Mouse (Mus musculus) B cell, adult 2 months (primary cell): ENCODE data around the gene Phxr2.

Experiments
- DNase-seq, 2 experiments: peaks; one replicate each; pipeline ENCODE4 v3.0.0; 2022

Phxr2 gene

DNA sequence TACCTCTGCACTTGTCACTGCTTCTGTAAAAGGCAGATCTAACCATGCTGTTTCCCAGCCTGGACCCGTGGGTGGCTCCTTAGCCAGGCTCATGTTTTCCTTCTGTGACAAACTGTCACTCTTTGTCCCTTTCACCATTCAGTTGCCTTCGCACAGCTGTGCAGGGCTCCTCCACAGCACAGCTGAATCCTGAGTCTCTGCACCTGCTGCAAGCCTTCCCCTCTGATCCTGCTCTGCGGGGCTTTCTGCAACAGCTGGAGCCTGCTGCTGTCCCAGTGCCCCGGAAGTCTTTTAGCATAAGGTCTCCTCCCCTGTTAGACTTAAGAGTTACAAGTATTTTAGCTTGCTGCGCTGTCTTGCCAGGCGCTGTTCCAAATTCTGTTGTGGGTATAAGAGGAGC, 6.1 kb upstream of the Phxr2 start:
- no peak for DNase-seq

DNA sequence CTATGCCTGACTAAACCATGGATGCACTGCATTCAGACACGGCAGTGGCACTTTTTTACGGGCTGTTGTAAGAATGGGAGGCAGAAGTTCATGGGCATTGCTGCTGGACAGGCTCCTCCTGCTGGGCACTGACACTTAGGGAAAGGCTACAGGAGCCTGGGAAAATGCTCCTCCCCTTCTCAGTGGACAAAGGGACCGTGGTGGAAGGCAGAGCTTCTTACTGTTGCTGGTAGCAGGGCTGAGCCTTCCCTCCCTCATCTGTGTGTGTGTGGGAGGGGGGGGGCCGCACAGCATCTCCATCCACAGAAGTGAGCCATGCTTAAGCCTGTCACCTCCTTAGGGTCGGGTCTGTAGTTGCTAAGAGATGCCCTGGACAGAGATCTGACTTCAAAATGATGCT, 5.2 kb upstream of the Phxr2 start:
- DNase-seq = no peak

DNA sequence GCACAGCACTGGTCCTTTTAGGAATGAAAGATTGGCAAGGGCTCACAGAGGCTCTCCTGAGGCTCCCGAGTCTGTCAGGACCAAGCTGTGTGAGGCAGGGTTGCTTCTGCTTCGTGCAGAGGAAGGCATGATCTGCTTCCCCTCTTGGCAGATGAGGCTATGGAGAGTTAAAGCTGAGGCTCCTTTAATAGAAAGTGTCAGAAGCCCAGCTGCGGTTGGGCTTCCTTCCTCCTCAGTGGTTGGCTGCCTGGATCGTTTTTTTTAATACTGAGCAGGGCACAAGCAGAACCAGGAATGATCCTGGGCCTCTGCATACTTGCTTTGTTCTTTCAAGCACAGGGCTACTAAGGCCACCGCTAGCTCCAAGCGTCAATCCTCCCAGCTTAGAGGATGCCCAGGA, 4.5 kb upstream of the Phxr2 start:
- peak; percentile 34 to 51 for DNase-seq

DNA sequence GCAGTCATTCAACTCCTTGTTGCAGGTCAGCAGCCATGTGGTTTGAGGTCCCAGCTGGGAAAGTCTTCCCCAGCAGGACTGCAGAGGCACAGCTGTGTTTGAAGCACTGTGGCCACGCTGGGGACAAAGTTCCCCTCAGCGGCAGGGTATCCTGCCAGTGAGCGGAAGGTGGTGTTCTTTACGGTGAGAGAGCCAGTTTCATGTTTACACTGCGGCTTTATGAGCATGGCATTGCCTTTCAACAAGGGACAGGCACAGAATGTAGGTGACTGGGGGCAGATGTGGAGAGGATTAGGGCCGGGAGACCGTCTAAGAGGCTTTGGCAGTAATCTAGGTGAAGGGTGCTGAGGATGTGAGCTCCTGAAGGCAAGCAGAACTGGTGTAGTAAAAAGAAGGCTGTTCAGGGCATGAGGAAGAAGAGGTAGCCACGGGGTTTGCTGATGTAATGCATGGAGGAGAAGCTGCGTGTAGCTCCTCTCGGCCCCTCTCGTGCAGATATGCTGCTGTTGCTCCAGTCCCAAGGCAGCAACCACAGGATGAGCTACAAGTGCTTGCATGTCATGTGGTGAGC, 1.7 kb upstream of the Phxr2 start:
- DNase-seq = peak; percentile 66 to 71

DNA sequence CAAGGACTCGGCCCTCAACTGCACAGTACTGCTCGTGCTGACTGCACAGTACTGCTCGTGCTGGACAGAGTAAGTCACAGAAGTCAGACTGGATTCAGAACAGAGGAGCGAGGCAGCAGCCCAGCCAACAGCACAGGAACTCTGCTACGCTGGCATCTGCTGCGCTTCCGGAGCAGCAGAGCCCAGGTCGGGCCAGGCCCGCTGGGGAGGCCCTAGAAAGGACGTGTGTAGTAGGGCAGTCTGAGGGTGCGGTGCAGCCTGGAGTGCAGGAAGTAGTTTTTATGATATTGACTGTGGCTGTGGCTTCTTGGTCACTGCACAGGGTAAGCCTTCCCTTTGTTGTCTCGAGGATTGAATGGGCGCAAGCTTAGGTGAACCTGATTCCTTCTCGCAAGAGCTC, 829 bp upstream of the Phxr2 start:
- DNase-seq = peak; percentile 81 to 82

DNA sequence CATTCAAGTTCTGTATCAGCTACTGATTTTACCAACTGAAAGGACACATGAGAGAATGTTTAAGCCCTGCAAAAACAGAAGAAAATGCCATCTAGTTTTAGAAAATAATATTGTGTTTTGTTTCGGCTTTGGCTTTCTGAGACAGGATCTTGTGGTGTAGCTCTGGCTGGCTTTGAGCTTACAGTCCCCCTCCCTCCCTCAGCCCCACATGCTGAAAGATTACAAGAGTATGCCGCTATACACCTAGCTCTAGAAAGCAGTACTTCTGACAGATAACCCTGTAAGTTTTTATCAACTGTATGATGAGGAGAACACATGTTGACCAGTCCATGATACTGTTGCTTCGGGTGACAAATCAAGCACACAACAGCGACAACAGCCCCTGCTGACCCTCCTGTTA, 6.7 kb downstream of the Phxr2 start:
- DNase-seq = no peak

DNA sequence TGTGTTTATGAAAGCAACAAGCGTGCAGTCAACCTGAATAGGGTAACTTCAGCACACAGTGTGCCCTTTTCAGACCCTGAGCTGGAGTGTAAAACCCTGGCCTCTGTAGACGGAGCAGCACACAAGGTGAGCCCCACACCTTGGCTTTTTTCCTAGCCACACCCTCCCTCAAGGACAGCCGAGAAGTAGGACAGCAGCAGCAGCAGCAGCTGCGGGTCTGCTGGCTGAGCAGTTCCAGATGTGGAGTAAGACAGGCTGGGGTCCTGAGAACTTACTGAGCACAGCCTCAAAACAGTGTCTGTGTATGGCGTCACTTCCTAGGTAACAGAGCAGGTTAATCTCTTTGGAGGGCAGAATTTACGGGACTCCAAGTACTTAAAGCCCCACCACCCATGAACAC, 7.4 kb downstream of the Phxr2 start:
- no peak for DNase-seq

DNA sequence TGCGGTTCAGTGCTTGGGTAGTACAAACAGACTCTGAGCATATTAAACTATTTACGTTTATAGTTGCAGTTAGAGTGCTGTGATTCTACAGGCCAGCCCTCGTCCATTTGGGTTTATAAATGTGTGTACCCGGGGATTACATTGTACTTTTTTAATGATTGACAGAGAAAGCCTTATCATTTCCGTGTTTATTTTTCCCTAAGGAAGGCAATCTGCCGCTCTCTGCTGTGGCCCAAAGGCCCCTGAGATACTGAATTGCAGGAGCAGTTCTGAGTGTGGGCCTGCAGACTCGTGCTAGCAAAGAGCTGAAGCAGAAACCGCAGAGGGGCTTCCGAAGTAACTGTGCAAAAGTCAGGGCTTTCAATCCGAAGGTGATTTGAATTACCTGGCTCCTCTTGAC, 8.2 kb downstream of the Phxr2 start:
- DNase-seq = no peak

DNA sequence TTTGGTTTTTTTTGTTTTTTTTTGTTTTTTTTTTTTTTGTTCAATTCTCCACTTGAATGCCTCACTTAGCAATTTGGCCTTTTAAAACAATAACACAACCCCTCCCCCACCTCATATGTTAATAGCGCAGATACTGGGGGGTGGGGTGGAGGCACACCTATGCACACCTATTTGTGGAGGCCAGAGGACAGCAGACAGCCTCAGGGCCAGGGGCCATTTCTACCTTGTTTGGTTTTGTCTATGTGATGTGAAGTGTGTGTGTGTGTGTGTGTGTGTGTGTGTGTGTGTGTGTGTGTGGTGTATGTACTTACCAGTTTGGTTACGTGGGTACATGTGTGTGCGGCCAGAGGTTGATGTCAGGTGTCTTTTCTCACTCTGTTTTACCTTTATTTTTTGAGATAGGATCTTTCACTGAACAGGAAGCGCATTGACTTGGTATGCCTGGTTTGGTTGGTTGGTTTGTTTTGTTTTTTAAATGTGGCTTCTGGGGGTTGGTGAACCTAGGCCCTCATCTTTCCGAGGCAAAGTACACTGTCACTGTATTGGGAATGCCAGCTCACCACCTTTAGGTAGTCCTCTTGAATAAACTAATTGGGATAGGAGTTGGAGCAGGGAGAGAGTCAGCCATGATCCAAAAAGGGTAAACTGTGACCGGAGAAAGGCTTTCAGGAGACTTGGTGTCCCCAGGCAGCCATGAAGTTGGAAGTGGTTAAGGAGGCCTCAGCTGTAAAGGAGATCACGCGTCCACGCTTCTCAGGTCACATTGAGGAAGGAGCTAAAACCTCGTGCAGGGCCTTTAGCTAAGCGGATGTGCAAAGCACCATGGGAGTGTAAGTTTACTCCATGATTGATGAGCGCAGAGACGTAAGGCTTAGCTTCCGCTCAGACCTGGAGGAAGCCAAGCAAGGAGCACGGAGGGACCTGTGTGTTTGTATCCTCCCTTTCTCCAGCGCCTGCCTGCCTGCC, 9.2 kb downstream of the Phxr2 start:
- DNase-seq = no peak

DNA sequence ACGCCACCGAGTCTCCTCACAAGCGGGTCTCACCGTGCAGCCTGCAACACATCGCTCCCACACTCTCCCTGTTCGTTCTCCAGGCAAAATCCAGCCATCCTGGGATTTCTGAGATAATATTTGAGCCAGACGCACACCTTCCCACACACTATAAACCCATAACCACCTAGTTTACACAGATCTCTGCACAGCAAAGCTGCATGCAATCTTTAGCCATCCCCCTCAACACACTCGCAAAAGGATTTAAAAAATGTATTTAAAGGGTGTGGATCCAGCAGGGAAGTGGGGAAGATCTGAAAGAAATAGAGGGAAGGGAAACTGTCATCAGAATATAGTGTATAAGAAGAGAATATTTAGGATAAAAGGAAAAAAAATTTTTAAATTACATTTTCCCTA, 9.9 kb downstream of the Phxr2 start:
- no peak for DNase-seq

DNA sequence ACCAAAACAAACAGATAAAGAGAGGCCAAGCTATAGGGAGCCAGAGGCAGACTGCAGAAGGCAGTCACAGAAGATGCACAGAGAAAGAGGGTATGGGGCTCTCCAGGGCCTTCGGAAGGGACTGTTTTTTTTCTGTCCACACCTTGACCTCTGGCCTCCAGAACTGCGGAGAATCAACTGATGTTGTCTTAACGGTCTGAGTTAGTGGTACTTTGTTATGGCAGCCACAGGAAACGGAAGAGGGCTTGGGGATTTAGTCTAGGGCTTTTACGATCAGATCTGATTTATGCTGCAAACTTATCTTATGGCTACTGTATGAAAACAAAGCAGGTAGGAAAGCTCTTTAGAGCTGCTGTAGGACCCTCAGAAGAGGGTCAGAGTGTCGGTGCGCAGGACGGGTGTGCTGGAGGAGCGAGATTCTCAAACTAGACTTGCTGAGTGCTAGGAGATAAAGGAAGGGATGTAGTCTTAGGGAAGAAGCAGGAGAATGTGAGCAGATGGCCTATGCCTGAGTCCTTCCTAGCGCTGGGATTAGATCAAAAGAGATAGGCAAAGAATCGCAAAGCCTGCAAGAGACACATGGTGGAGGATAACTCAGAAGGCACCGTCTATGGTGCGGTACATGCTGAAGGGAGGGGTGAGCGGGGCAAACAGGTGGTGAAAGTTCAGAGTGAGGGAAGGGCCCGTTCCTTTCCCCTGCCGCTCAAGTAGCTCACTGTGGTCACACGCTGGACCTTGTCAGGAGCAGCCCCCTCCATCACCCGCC, 10.5 kb downstream of the Phxr2 start:
- no peak for DNase-seq

DNA sequence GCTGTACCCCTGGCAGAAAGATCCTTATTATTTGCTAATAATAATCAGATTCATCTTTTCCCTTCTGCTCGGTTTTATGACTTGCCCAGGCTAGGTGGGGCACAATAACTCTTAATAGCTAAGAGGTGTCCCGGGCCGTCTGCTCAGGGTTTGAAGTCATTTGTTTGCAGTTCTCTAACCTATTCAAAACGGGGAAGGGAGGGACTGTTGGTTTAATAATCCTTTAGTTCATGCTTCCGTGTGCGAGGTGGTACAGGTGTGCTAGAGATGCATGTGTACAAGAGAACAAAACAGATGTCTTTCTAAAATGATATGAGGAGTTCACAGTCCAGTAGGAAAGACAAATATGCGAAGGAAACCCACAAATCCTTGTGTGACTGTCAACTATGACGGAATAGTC, 11.8 kb downstream of the Phxr2 start:
- no peak for DNase-seq

DNA sequence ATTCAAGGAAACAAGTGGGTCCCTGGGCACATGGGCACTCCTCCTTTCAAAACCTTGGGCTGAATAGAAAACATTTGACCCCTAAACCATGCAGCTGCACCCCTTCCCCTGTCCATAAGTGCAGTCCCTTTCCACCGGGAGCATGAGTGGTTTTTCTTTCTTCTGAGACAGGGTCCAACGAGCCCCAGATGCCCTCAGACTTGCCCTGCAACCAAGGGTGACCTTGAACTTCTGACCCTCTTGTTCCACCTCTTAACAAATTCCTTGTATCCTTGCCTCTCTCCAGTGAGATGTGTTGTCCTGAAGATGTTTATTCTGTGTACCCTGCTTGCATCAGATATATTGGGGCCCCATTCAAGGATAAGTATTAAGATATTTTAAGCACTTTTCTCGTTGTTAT, 12.6 kb downstream of the Phxr2 start:
- no peak for DNase-seq

DNA sequence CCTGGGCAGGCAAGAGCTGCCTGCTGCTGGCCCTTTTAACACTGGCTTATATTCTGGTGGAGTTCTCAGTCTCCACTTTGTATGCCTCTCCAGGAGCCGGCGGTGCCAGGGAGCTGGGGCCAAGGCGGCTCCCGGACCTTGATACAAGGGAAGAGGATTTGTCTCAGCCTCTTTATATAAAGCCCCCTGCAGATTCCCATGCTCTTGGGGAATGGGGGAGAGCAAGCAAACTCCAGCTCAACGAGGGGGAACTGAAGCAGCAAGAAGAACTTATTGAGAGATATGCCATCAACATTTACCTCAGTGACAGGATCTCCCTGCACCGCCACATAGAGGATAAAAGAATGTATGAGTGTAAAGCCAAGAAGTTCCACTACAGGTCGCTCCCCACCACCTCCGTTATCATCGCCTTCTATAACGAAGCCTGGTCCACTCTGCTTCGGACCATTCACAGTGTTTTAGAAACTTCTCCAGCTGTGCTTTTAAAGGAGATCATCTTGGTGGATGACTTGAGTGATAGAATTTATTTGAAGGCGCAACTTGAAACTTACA, 17.6 kb downstream of the Phxr2 start:
- DNase-seq = no peak

DNA sequence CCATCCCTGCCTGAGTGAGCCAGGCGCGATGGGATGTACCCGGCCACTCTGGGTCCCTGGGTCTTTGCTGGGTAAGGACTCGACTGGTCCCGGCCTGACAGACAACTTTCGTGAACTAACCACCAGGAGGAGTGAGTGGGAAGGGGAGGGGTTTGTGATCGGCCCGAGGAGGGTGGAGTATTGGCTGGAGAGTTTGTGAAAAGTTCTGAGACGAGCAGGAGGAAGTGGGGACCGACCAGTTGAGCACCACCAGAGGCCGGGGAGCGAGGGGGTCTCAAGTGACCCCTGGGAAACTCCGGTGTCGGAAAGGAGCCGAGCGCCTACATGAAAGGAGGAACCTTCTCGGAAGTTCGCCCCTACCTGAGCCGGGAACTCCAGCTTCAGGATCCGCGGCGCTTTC, 18.2 kb downstream of the Phxr2 start, which contains the start of gene Galnt4:
TSS of gene Galnt4 (plus strand) at position 196 of the 400 bp plus-strand sequence.
- peak; percentile 86 to 87 for DNase-seq

DNA sequence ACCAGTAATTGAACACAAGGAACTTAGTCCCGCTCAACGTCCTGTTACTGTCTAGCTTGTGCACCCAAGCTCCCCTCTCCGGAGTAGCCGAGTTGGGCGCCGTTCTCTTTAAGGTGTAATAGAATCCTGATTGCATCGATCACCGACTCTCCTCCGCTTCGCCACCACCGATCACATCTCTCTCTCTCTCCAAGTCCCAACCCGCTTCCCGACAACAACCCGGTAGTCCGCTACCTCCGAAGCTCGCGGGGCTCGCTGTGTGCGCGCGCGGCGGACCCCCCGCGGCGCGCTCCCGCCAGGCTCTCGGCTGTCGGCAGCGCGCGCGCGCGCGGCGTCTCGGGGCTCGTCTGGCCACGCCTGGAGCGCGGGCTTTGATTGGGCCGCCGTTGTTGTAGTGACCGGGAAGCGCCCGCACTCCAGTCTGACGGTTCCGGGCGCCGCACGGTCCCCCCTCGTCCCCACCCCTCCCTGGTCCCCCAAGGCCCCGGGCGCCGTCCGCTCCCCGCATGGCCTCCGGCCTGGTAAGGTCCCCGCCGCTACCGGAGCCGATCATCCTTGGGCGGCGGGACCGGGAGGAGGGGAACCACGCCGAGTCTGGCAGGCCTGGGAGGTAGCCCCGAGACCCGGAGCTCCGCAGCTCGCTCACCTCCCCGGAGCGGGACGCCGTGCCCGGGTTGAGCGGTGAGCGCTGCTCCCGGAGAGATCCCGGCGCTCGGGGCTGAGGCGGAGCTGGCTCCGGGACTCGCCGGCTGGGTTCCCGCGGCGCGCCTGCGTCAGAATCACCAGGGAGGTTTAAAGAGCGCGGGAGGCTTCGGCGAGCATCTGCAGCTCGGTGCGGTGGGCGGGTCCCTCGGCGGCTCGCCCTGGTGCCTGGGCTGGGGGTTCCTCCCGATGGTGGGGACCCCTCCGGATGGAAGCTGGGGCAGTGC, 19.2 kb downstream of the Phxr2 start, which contains the start of gene Poc1b:
TSS of gene Poc1b (plus strand) at position 334 of the 929 bp plus-strand sequence.
- DNase-seq = peak; percentile 78 to 83

DNA sequence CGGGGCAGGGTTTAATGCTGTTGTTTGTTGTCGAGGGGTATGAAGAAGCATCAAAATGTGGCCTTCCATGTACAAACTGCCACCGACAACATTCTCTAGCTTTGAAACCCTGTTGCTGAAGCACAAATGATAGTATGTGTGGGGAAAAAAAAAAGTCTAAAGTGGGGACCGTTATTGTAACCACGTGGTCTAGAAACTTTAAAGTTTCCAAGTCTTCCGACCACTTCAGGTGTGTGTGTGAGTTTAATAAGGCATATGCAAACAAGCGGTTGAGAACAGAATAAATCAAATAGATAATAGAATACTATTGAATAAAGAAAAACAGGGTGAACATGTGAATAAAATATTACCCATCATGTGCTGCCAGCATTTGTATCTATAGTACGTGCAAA, 19.8 kb downstream of the Phxr2 start:
- DNase-seq = no peak

DNA sequence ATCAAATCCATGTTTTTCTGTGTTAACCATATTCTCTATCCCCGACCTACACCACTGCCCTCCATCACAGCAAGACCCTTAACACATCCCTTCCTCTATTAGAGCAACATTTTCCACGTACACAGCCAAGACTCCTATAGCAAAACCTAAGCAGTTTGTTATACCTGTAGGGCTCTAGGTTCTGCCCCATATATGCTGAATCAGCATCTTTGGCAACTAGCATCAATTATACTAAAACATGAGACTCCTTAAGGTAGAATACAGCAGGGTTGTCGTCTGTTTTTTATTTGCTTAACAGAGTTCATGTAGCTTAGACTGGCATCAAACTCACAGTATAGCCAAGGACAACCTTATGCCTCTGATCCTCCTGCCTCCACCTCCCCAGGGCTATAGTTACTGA, 20.6 kb downstream of the Phxr2 start:
- DNase-seq = no peak

DNA sequence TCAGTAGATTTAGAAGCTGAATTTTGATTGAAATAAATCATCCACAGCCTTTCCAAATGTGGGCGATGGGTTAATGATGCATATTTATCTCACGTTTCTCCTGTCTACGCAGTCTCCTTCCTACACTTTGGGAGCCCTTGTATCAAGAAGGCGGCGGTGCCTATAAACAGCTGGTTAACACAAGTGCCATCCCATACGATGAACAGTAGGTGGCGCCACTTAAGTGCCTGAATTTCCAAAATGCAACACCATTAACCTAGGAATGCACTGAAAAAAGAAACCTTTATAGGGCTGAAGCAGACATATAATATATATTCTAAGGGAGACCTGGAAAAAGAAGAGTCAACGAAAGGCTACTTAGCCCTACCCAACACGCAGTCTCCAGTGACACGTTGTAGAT, 28.8 kb downstream of the Phxr2 start:
- DNase-seq = peak; percentile 73 to 74

DNA sequence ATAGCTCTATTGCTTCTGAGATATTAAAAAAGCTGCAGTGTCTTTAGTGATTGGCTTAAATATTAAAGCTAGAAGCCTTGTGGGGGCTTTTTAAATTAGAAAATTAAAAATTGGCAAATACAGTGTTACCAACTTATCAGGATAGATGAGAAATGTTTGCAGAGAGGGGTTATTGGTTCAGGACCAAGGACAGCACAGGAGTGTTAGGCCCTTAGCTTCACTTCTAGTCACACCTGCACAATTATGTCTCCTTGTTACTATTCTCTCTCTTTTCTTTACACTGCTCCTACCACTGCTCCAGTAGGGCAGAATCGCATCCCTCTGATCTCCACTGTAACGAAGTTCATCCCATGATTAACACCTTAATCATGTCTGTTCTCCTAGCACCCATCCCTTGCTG, 31.0 kb downstream of the Phxr2 start:
- DNase-seq = no peak

DNA sequence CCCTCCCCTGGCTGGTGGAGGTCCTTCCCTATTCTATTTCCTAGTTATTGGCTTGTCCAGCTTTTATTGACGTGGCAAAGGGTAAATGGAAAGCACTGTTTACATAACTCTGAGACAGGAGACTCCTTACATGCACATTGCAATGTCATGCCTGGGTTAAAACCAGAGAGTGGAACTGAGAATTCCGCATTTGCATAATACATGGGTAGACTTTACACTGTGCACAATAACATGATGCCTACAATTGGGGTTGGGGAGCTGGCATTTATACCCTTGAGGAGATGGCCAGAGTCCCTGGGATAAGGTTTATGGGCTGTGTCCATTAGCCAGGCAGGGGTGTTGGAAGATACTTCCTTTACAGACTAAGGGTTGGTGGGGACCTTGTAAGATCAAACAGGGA, 32.8 kb downstream of the Phxr2 start:
- no peak for DNase-seq

DNA sequence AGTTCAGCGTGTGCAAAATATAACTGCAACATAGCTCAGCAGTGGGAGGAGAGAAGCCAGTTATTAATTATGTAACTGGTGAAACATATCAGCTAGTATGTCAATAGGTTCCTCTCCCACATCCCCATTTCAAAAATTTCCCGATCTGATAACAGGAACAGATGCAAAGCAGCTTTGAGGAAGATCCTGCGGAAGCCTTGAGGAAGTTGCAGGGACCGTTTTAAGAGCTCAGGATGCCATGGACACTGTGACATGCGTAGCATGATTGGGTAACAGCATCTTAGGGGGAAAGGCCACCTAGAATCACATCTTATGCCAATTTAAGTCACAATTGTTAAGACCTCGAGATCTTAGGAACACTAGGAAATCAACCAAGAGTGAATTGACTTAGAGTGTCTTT, 36.2 kb downstream of the Phxr2 start:
- no peak for DNase-seq
